Mouse (Mus musculus) heart, embryonic 14.5 days (tissue): ENCODE data around the gene Fpr1. TPM values are rescaled to one million over a fixed set of nuclear protein-coding genes. Genes with fewer than 3 reads are reported as not detected.

Experiments
- ATAC-seq: fragments of 200-750 bp; cut with Nextera tagmentation; 2 replicates; pipeline ENCODE4 v1.8.0; 2017; ENCODE audit warnings: low read depth, moderate TSS enrichment; ENCODE audit not compliant: insufficient number of reproducible peaks, insufficient read depth, low FRiP score
- H3K27ac ChIP-seq, 2 experiments: fragments of 200-500 bp in 1 of 2; fragments of 300-500 bp in 1 of 2; sonication (generic) in 1 of 2; replicated peaks in 1 of 2; 2 replicates each; pipeline ENCODE4 v1.5.1; 2012 to 2014; ENCODE audit warnings: low read depth in 2 of 2, low read length in 2 of 2, control low read depth in 1 of 2, mild to moderate bottlenecking in 1 of 2, mixed read lengths in 1 of 2; ENCODE audit not compliant: control insufficient read depth in 1 of 2, insufficient read depth in 1 of 2
- H3K27me3 ChIP-seq: fragments of 300-500 bp; sonication (generic); 2 replicates; pipeline ENCODE4 v1.6.1; 2014; ENCODE audit warnings: mild to moderate bottlenecking, low read length, control low read depth; ENCODE audit not compliant: control insufficient read depth, insufficient read depth
- H3K36me3 ChIP-seq: fragments of 300-500 bp; sonication (generic); 2 replicates; pipeline ENCODE4 v1.6.1; 2014; ENCODE audit warnings: mild to moderate bottlenecking, control low read depth, low read length, mixed read lengths; ENCODE audit not compliant: control insufficient read depth, insufficient read depth
- H3K4me1 ChIP-seq, 2 experiments: fragments of 200-500 bp in 1 of 2; fragments of 300-500 bp in 1 of 2; sonication (generic) in 1 of 2; 2 replicates each; pipeline ENCODE4 v1.6.1; 2012 to 2014; ENCODE audit warnings: low read length in 2 of 2, control low read depth in 1 of 2, mixed read lengths in 1 of 2; ENCODE audit not compliant: control insufficient read depth in 2 of 2, insufficient read depth in 2 of 2
- H3K4me2 ChIP-seq: fragments of 300-500 bp; sonication (generic); 2 replicates; pipeline ENCODE4 v1.6.1; 2014; ENCODE audit warnings: mild to moderate bottlenecking, low read length
- H3K4me3 ChIP-seq, 2 experiments: fragments of 200-500 bp in 1 of 2; fragments of 300-500 bp in 1 of 2; sonication (generic) in 1 of 2; 2 replicates each; pipeline ENCODE4 v1.5.1; 2012 to 2014; ENCODE audit warnings: low read length in 2 of 2, mild to moderate bottlenecking in 2 of 2, control low read depth in 1 of 2, low read depth in 1 of 2, moderate library complexity in 1 of 2; ENCODE audit not compliant: control insufficient read depth in 1 of 2, insufficient read depth in 1 of 2
- H3K9ac ChIP-seq: fragments of 300-500 bp; sonication (generic); 2 replicates; pipeline ENCODE4 v1.6.1; 2014; ENCODE audit warnings: mild to moderate bottlenecking, low read length
- H3K9me3 ChIP-seq: fragments of 300-500 bp; sonication (generic); 2 replicates; pipeline ENCODE4 v1.6.1; 2016; ENCODE audit warnings: low read length, control low read depth; ENCODE audit not compliant: control insufficient read depth
- WGBS: fragments of 180-500 bp; shearing (Covaris S2); extraction: QIAGEN DNeasy Blood & Tissue Kit; methylation state at CpG from one replicate; pipeline ENCODE4 v1.1.7; 2014; 5-methylcytosine and 5-hydroxymethylcytosine counted together
- polyA plus RNA-seq: library from polyadenylated mRNA; unstranded; fragments of >200 nt; fragmentation: Nextera tagmentation; extraction: Ambion mirVana; gene quantifications from 2 replicates; pipeline ENCODE4 v1.2.1, GENCODE M21; 2014

The Fpr1 gene
- polyA plus RNA-seq, 1 experiment from 2014 or later = 0.20 TPM

DNA sequence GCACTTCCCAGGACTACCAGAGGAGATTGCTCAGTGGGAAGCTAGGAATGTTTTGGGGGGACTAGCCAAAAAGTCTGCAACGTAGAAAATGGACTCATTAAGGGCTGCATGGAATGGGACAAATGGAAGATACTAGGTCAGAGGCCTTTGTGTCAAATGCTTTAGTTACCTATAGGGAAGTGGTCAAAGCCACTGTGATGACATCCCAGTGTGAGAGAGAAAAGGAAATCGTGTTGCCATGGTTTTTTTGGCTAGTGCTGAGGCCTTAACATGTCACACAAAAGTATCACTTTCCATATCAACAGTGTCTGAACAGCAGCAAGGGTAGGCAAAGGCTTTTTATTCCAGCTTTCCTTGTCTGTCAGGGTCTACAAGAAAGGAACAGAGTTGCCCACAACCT lies 18.6 kb downstream of the Fpr1 start:
- WGBS = 53% methylated on average over 2 of the region's 2 CpGs
- no peak for ATAC-seq
- no peaks in the 10 kb centered on the region for H3K9me3 ChIP-seq

DNA sequence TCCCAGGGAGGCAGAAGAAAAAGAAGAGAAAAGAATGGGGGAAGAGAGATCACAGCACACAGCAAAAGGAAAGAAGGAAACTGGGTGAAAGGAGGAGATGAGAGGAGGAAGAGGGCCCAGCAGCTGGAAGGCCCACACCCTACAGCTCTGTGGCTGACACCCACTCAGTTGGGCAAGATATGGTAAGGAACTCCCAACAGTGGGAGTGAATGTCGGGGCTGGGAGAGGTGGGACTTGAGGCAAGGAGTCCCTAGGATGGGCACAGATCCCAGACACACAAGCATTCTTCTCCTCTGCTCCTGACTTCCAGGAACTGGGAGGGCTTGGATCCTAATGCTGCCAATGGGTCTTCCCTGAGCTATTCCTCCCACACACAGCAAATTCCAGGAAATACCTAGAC lies 21.4 kb downstream of the Fpr1 start:
- Histone ChIP-seq H3K9ac (no peak overlapping the region), H3K27me3 (no peaks in the 10 kb centered on the region), H3K9me3 (no peaks in the 10 kb centered on the region), H3K4me1 (no peaks in the 10 kb centered on the region), H3K4me2 (no peak overlapping the region), H3K27ac (no peak overlapping the region), H3K4me3 (no peak overlapping the region), H3K36me3 (peaks cover 35% of the 10 kb centered on the region)
- 43% methylated on average over 1 of the region's 1 CpGs for WGBS
- no peak for ATAC-seq

More for the DNA sequence above, 18.6 kb downstream of the Fpr1 start:
- Histone ChIP-seq H3K36me3 (peaks cover 35% of the 10 kb centered on the region), H3K27me3 (no peaks in the 10 kb centered on the region), H3K4me2 (no peak overlapping the region), H3K4me1 (no peaks in the 10 kb centered on the region), H3K27ac (no peak overlapping the region), H3K9ac (no peak overlapping the region), H3K4me3 (no peak overlapping the region)

DNA sequence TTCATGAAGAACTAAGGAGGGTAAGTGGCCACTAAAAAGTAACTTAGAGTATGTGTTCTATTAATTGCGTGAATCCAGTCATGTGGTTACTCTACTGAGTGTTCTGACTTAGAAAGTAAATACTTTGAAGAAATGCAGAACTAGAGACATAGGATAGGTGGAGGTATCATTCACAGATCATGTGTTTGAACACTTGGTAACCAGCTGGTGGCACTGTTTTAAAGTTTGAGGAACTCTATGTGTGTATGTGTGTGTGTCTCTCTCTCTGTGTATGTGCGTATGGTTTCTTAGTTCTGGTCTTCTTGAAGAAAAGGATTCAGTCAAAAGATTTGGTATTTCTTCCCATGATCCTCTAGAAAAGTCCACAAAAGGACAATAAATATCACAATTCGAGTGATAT lies 23.6 kb downstream of the Fpr1 start:
- Histone ChIP-seq H3K4me2 (no peak overlapping the region), H3K4me3 (no peak overlapping the region), H3K27me3 (no peaks in the 10 kb centered on the region), H3K4me1 (no peaks in the 10 kb centered on the region), H3K36me3 (peaks cover 23% of the 10 kb centered on the region), H3K27ac (no peak overlapping the region), H3K9me3 (no peaks in the 10 kb centered on the region), H3K9ac (no peak overlapping the region)
- 81% methylated on average over 3 of the region's 3 CpGs for WGBS
- ATAC-seq = no peak

DNA sequence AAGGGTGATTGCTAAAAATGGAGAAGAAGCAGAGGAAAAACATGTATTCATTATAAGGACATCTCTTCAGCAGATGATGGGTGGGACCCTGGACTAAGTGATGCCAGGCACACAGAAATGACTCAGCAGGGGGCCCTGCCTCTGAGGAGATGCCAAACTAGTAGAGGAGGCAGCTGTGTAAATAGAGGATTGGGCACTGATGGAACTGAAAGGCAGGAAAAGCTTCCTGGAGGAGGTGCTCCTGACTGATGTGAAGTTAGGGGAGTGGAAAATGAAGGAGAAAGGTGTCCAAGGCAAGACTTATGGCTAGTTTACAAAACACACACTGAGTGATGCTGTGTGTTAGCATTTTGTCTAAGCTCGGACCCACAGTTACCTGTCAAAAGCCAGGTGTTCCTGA lies 26.3 kb downstream of the Fpr1 start:
- Histone ChIP-seq H3K27me3 (no peaks in the 10 kb centered on the region), H3K9me3 (no peaks in the 10 kb centered on the region), H3K4me1 (no peaks in the 10 kb centered on the region), H3K36me3 (peaks cover 4% of the 10 kb centered on the region; the same call in 1 of the 2 replicates), H3K27ac (no peak overlapping the region), H3K9ac (no peak overlapping the region), H3K4me3 (no peak overlapping the region), H3K4me2 (no peak overlapping the region)
- 62% methylated on average over 1 of the region's 1 CpGs for WGBS
- no peak for ATAC-seq

DNA sequence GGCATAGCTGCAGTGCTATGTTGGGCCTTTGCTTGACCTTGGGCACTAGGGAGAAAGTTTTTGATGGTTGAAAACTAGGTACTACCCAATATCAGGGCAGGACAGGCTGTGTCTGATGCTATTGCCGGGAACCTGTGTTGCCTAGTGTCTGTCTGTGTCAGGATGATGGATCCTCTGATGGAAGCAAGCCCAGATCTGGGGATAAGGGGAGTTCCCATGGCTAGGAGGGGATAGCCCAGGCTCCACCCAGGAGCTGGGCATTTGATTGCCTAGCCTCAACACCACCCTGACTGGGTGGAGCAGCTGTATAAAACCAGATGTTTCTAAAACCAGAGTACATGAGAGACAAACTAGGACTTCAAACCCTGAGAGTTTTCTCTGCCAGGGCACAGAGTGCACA lies 27.1 kb downstream of the Fpr1 start:
- Histone ChIP-seq H3K27ac (no peak overlapping the region), H3K9me3 (no peaks in the 10 kb centered on the region), H3K27me3 (no peaks in the 10 kb centered on the region), H3K4me3 (no peak overlapping the region), H3K9ac (no peak overlapping the region), H3K4me2 (no peak overlapping the region), H3K36me3 (no peaks in the 10 kb centered on the region), H3K4me1 (no peaks in the 10 kb centered on the region)
- no peak for ATAC-seq
- WGBS = 81% methylated on average over 1 of the region's 1 CpGs

DNA sequence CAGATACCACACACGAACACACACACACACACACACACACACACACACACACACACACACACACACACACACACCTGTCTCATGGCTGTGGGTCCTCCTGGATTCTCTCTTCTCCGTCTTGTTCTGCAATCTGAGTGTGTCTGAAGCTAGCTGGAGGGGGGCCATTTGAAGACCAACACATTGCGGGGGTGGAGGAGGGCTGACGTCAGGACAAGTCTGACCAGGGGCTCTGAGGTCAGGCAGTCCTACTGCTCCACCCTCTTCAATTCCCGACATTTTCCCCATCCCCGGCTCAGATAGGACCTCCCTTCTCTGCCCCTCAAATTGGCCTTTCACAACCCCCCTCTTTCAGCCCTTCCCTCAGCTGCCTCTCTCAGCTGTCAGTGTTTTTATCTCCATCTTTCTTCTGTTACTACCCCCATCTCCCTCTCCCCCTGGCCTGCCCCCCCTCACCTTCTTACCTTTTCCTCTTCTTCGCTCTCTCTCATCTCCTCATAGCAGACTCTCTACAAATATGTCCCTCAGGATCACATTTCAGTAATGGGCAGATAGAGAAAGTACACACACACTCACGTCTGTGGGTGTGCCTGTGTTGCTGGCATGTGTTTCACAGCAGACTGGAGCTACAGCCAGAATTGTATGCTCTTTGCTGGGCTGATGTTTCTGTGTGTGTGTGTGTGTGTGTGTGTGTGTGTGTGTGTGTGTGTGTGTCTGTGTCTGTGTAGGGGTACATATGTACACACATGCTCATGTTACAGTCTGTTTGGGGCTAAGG lies 28.5 kb downstream of the Fpr1 start, which contains the start of gene Has1:
Gene Has1 (minus strand): TSS at position 142 of the 775 bp plus-strand sequence.
- H3K4me3 ChIP-seq = no peak within 1 kb of the TSS
- H3K36me3 ChIP-seq = no peaks in the 10 kb centered on the region
- no peak within 1 kb of the TSS for H3K4me2 ChIP-seq
- no peaks in the 10 kb centered on the region for H3K9me3 ChIP-seq
- WGBS = 44% methylated on average over 8 of the region's 8 CpGs
- H3K9ac ChIP-seq = no peak within 1 kb of the TSS
- H3K4me1 ChIP-seq = no peaks in the 10 kb centered on the region; a peak in 1 of 4 replicates
- no peak within 1 kb of the TSS for H3K27ac ChIP-seq
- peaks cover 5% of the 10 kb centered on the region; the same call in 1 of the 2 replicates for H3K27me3 ChIP-seq
- ATAC-seq = no peak

DNA sequence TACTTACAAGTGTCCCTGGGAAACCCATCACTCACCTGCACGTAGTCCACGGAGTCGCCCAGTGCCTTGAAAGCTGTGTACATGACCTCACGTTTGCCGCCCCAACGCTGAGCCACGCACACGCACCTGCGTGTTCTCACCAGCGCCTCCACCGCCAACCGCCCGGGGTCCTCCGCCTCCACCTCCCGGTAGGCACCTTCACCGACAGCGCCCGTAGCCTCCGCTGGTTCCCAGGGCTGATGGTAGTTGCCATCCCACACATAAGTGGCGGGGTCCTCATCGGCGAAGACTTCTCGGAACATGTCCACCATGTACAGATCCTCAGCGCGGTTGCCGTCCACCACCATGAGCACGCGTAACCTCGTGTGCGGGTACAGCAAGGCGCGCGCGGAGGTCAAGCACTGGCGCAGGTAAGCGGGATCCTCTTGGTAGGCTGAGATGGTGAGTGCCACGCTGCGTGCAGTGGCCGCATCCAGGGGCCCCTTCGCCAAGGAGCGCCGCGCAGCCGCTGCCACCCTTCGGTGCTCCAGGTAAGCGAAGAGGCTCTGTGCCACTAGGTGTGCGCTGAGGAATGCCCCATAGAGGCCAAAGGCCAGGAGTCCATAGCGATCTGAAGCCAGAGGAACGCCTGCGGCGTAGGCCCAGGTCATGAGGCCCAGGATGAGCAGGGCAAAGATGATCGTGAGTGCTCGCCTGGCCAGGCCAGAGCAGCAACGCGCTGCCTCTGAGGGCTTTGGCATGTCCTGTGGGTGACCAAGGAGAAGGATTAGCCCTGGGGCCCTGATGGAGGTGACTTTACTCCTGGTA lies 33.6 kb downstream of the Fpr1 start:
- Histone ChIP-seq H3K36me3 (peaks cover 9% of the 10 kb centered on the region; the same call in 1 of the 2 replicates), H3K9ac (no peak overlapping the region), H3K27ac (no peak overlapping the region), H3K4me1 (no peaks in the 10 kb centered on the region; a peak in 1 of 4 replicates), H3K27me3 (peaks cover 16% of the 10 kb centered on the region), H3K4me2 (peak overlapping the region; percentile 45), H3K9me3 (no peaks in the 10 kb centered on the region), H3K4me3 (peak overlapping the region in 1 of 2 experiments; percentile 6; a peak in 1 of 4 replicates)
- no peak for ATAC-seq
- 19% methylated on average over 55 of the region's 55 CpGs for whole genome bisulfite sequencing
